Mouse (Mus musculus): ENCODE data around the gene Vav3. TPM values are rescaled to one million over a fixed set of nuclear protein-coding genes. Genes with fewer than 3 reads are reported as not detected.
"Not testable (repeated sequence)": the region's sequence is repeated elsewhere in the genome, so short reads cannot be mapped to it uniquely, and the experiment has no call there.

The Vav3 gene
- polyA plus RNA-seq, 2 experiments, result 10.8 to 33.0 TPM

GRCm38 (mm10) chr3:109439253-109439652 lies 98.8 kb downstream of the Vav3 start:
- H3K4me1 ChIP-seq (ENCODE audit: control insufficient read depth, insufficient read depth, low read length), result no peaks in the 10 kb centered on the region
- H3K27ac ChIP-seq (replicated peaks; ENCODE audit: low read depth, low read length), result no peak overlapping the region
- no peaks in the 10 kb centered on the region for H3K9me3 ChIP-seq (ENCODE audit: control insufficient read depth, low read length)
- H3K4me3 ChIP-seq (replicated peaks; ENCODE audit: low read length), result no peak overlapping the region
- TF ChIP-seq POLR2A (IDR thresholded peaks at IDR 0.05; ENCODE audit: borderline replicate concordance, extremely low read depth, insufficient read depth, insufficient read length), result no peak
- no peak for DNase-seq (ENCODE audit: low spot score)
- 80% methylated on average over 8 of the region's 8 CpGs for WGBS
- ATAC-seq (ENCODE audit: low FRiP score, low read depth), result no peak
- H3K27me3 ChIP-seq (ENCODE audit: control insufficient read depth, insufficient read depth, low read length), result no peaks in the 10 kb centered on the region
- H3K36me3 ChIP-seq (ENCODE audit: control insufficient read depth, insufficient read depth, low read length), result no peaks in the 10 kb centered on the region
- no peak overlapping the region for H3K4me2 ChIP-seq (replicated peaks; ENCODE audit: low read depth, low read length, severe bottlenecking)
- no peak overlapping the region for H3K9ac ChIP-seq (ENCODE audit: low read depth, low read length, severe bottlenecking)

DNA sequence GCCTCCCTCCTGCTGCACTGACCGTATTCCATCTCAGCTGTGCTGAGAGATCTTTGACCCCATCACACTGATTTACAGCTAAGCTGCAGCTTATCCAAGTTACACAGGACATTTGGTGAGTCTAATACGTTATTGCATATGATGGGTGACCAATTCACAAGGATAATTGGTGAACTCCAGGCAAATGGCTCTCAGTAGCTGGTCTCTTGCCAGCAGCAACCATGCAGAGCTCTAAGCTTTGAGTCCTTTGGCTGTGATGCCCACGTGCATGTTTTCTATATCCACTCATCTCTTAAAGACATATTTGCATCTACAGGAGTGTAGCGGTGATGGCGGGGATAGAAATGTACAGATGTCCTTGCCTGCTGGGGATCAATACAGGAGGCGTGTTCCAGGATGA lies 99.5 kb downstream of the Vav3 start:
- 74% methylated on average over 6 of the region's 6 CpGs for whole genome bisulfite sequencing
- Histone ChIP-seq H3K4me2 (replicated peaks; ENCODE audit: low read depth, low read length, severe bottlenecking) (no peak overlapping the region), H3K27ac (replicated peaks; ENCODE audit: low read depth, low read length) (no peak overlapping the region)

DNA sequence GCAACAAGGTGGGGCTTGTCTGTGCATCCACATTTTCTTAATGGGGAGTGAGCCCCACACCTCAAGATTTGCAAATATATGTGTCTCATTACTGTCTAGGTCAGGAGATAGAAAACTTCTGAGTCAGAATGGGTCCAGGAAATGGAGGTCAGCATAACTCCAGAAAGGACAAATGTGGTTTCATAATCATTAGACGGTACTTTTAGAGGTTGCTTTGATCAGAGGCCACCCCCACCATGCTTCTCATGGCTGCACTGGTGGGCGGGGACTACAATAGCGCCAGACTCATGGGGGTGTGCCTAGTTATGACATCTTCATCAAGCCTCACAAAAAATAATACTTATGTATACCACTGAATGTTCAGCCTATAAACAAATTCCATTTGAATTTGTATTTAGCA lies 103.6 kb downstream of the Vav3 start:
- no peak for ATAC-seq (ENCODE audit: low FRiP score, low read depth)
- no peaks in the 10 kb centered on the region for H3K4me1 ChIP-seq (ENCODE audit: control insufficient read depth, insufficient read depth, low read length)
- no peak for DNase-seq (ENCODE audit: low spot score)
- TF ChIP-seq POLR2A (IDR thresholded peaks at IDR 0.05; ENCODE audit: borderline replicate concordance, extremely low read depth, insufficient read depth, insufficient read length), result no peak
- no peak overlapping the region for H3K4me3 ChIP-seq (replicated peaks; ENCODE audit: low read length)
- no peaks in the 10 kb centered on the region for H3K27me3 ChIP-seq (ENCODE audit: control insufficient read depth, insufficient read depth, low read length)
- 89% methylated on average over 3 of the region's 3 CpGs for WGBS
- H3K36me3 ChIP-seq (ENCODE audit: control insufficient read depth, insufficient read depth, low read length), result no peaks in the 10 kb centered on the region
- no peak overlapping the region for H3K9ac ChIP-seq (ENCODE audit: low read depth, low read length, severe bottlenecking)
- no peak overlapping the region for H3K4me2 ChIP-seq (replicated peaks; ENCODE audit: low read depth, low read length, severe bottlenecking)
- no peak overlapping the region for H3K27ac ChIP-seq (replicated peaks; ENCODE audit: low read depth, low read length)
- H3K9me3 ChIP-seq (ENCODE audit: control insufficient read depth, low read length), result no peaks in the 10 kb centered on the region

More for the DNA sequence above, 99.5 kb downstream of the Vav3 start:
- no peaks in the 10 kb centered on the region for H3K9me3 ChIP-seq (ENCODE audit: control insufficient read depth, low read length)
- no peaks in the 10 kb centered on the region for H3K36me3 ChIP-seq (ENCODE audit: control insufficient read depth, insufficient read depth, low read length)
- ATAC-seq (ENCODE audit: low FRiP score, low read depth), result no peak
- no peak overlapping the region for H3K4me3 ChIP-seq (replicated peaks; ENCODE audit: low read length)
- H3K27me3 ChIP-seq (ENCODE audit: control insufficient read depth, insufficient read depth, low read length), result no peaks in the 10 kb centered on the region
- TF ChIP-seq POLR2A (IDR thresholded peaks at IDR 0.05; ENCODE audit: borderline replicate concordance, extremely low read depth, insufficient read depth, insufficient read length), result no peak
- no peak for DNase-seq (ENCODE audit: low spot score)
- H3K4me1 ChIP-seq (ENCODE audit: control insufficient read depth, insufficient read depth, low read length), result no peaks in the 10 kb centered on the region
- no peak overlapping the region for H3K9ac ChIP-seq (ENCODE audit: low read depth, low read length, severe bottlenecking)

- DNase-seq (ENCODE audit: low spot score) (no peak), ATAC-seq (ENCODE audit: low FRiP score, low read depth) (no peak)
- Histone ChIP-seq H3K27me3 (ENCODE audit: control insufficient read depth, insufficient read depth, low read length) (no peaks in the 10 kb centered on the region), H3K4me1 (ENCODE audit: control insufficient read depth, insufficient read depth, low read length) (no peaks in the 10 kb centered on the region; the same call in 1 of the 2 replicates), H3K4me3 (replicated peaks; ENCODE audit: low read length) (no peak overlapping the region), H3K9me3 (ENCODE audit: control insufficient read depth, low read length) (no peaks in the 10 kb centered on the region), H3K27ac (replicated peaks; ENCODE audit: low read depth, low read length) (no peak overlapping the region), H3K4me2 (replicated peaks; ENCODE audit: low read depth, low read length, severe bottlenecking) (no peak overlapping the region), H3K9ac (ENCODE audit: low read depth, low read length, severe bottlenecking) (no peak overlapping the region), H3K36me3 (ENCODE audit: control insufficient read depth, insufficient read depth, low read length) (no peaks in the 10 kb centered on the region)
- WGBS, result 72% methylated on average over 4 of the region's 4 CpGs
- TF ChIP-seq POLR2A (IDR thresholded peaks at IDR 0.05; ENCODE audit: borderline replicate concordance, extremely low read depth, insufficient read depth, insufficient read length), result no peak
Measured at GRCm38 (mm10) chr3:109446903-109447302, 106.5 kb downstream of the Vav3 start.

DNA sequence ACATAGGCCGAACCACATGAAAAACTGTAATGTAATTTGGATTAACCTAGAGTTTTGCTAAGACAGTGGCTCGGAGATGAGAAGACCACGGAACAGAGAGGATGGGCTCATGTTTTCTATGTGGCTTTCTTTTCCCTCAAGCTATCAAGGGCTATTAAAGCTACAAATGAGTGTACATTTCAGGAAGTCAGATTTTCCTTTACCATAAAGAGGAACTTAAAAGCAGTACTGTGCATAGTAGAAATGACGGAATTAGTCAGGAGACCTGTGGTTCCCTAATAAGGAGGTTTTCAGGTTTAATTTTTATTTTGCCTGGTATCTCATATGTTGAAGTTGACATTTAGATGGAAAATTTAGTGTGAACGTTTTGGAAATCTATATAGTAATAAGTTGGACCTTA lies 107.8 kb downstream of the Vav3 start:
- H3K36me3 ChIP-seq (ENCODE audit: control insufficient read depth, insufficient read depth, low read length); H3K4me2 ChIP-seq (replicated peaks; ENCODE audit: low read depth, low read length, severe bottlenecking); H3K9me3 ChIP-seq (ENCODE audit: control insufficient read depth, low read length); ATAC-seq (ENCODE audit: low FRiP score, low read depth); DNase-seq (ENCODE audit: low spot score); H3K4me1 ChIP-seq (ENCODE audit: control insufficient read depth, insufficient read depth, low read length); H3K27me3 ChIP-seq (ENCODE audit: control insufficient read depth, insufficient read depth, low read length); H3K4me3 ChIP-seq (replicated peaks; ENCODE audit: low read length); H3K9ac ChIP-seq (ENCODE audit: low read depth, low read length, severe bottlenecking); H3K27ac ChIP-seq (replicated peaks; ENCODE audit: low read depth, low read length): not testable (repeated sequence)
- 70% methylated on average over 5 of the region's 5 CpGs for WGBS

GRCm38 (mm10) chr3:109451966-109452365 lies 111.5 kb downstream of the Vav3 start:
- DNase-seq (ENCODE audit: low spot score), result no peak
- H3K36me3 ChIP-seq (ENCODE audit: control insufficient read depth, insufficient read depth, low read length), result no peaks in the 10 kb centered on the region
- no peaks in the 10 kb centered on the region for H3K9me3 ChIP-seq (ENCODE audit: control insufficient read depth, low read length)
- H3K4me1 ChIP-seq (ENCODE audit: control insufficient read depth, insufficient read depth, low read length), result no peaks in the 10 kb centered on the region; the same call in 1 of the 2 replicates
- WGBS, result 66% methylated on average over 2 of the region's 2 CpGs
- H3K9ac ChIP-seq (ENCODE audit: low read depth, low read length, severe bottlenecking), result no peak overlapping the region
- H3K27ac ChIP-seq (replicated peaks; ENCODE audit: low read depth, low read length), result no peak overlapping the region
- no peak overlapping the region for H3K4me3 ChIP-seq (replicated peaks; ENCODE audit: low read length)
- ATAC-seq (ENCODE audit: low FRiP score, low read depth), result no peak
- H3K4me2 ChIP-seq (replicated peaks; ENCODE audit: low read depth, low read length, severe bottlenecking), result no peak overlapping the region
- no peak for TF ChIP-seq POLR2A (IDR thresholded peaks at IDR 0.05; ENCODE audit: borderline replicate concordance, extremely low read depth, insufficient read depth, insufficient read length)
- H3K27me3 ChIP-seq (ENCODE audit: control insufficient read depth, insufficient read depth, low read length), result no peaks in the 10 kb centered on the region

Data from limb, embryonic 14.5 days (tissue).